Mouse (Mus musculus) myocyte (in vitro differentiated cells): Measurements from ENCODE around the gene Cdc7. TPM values are rescaled to one million over a fixed set of nuclear protein-coding genes. Genes with fewer than 3 reads are reported as not detected.

ENCODE experiments used
- H3K27me3 ChIP-seq: one replicate; pipeline ENCODE4 v1.6.1; 2011; ENCODE audit not compliant: control insufficient read depth, insufficient read depth, insufficient read length
- H3K36me3 ChIP-seq: one replicate; pipeline ENCODE4 v1.6.1; 2011; ENCODE audit not compliant: control insufficient read depth, insufficient read depth
- H3K4me2 ChIP-seq: one replicate; pipeline ENCODE4 v1.6.1; 2011; ENCODE audit warnings: low read depth, control low read depth
- H3K4me3 ChIP-seq: one replicate; pipeline ENCODE4 v1.5.1; 2011; ENCODE audit warnings: mild to moderate bottlenecking, control low read depth, moderate library complexity
- H3K79me2 ChIP-seq: one replicate; pipeline ENCODE4 v1.6.1; 2011; ENCODE audit not compliant: control insufficient read depth, insufficient read depth
- H3ac ChIP-seq: one replicate; pipeline ENCODE4 v1.6.1; 2011; ENCODE audit not compliant: control insufficient read depth, insufficient read length
- CEBPB ChIP-seq: IDR thresholded peaks from 2 replicates; pipeline ENCODE4 v1.6.1; 2011; ENCODE audit warnings: mild to moderate bottlenecking, moderate library complexity; ENCODE audit not compliant: poor library complexity, insufficient read depth, severe bottlenecking
- E2F4 ChIP-seq: IDR thresholded peaks from one replicate; pipeline ENCODE4 v1.6.1; 2011; ENCODE audit warnings: mild to moderate bottlenecking, control low read depth, moderate library complexity; ENCODE audit not compliant: insufficient read depth
- MAX ChIP-seq: IDR thresholded peaks from one replicate; pipeline ENCODE4 v1.6.1; 2011; ENCODE audit warnings: low read depth, mild to moderate bottlenecking, control low read depth
- MYOD1 ChIP-seq, 3 experiments: IDR thresholded peaks; one replicate each; pipeline ENCODE4 v1.6.1; 2011; ENCODE audit warnings: control low read depth in 2 of 3, low read depth in 2 of 3, mild to moderate bottlenecking in 2 of 3, moderate library complexity in 1 of 3; ENCODE audit not compliant: insufficient read length in 2 of 3, control insufficient read depth in 1 of 3
- MYOG ChIP-seq, 3 experiments: IDR thresholded peaks; one replicate each; pipeline ENCODE4 v1.6.1; 2011; ENCODE audit warnings: control low read depth in 2 of 3, low read depth in 2 of 3, mild to moderate bottlenecking in 2 of 3; ENCODE audit not compliant: insufficient read length in 2 of 3, control insufficient read depth in 1 of 3, insufficient read depth in 1 of 3
- POLR2A ChIP-seq: IDR thresholded peaks from one replicate; pipeline ENCODE4 v1.6.1; 2011; ENCODE audit warnings: low read depth, mild to moderate bottlenecking, control low read depth, moderate library complexity; ENCODE audit not compliant: insufficient read length
- POLR2AphosphoS2 ChIP-seq: IDR thresholded peaks from one replicate; pipeline ENCODE4 v1.6.1; 2011; ENCODE audit warnings: low read depth, control low read depth; ENCODE audit not compliant: insufficient read length
- REST ChIP-seq: IDR thresholded peaks from one replicate; pipeline ENCODE4 v1.6.1; 2011; ENCODE audit warnings: mild to moderate bottlenecking, control low read depth, moderate library complexity; ENCODE audit not compliant: insufficient read depth, insufficient read length
- SRF ChIP-seq: IDR thresholded peaks from one replicate; pipeline ENCODE4 v1.6.1; 2011; ENCODE audit warnings: low read depth; ENCODE audit not compliant: control insufficient read depth, insufficient read length
- TCF12 ChIP-seq: IDR thresholded peaks from one replicate; pipeline ENCODE4 v1.6.1; 2011; ENCODE audit warnings: mild to moderate bottlenecking, control low read depth; ENCODE audit not compliant: poor library complexity, insufficient read depth, severe bottlenecking
- TCF3 ChIP-seq: IDR thresholded peaks from one replicate; pipeline ENCODE4 v1.6.1; 2011; ENCODE audit warnings: low read depth, control low read depth; ENCODE audit not compliant: insufficient read length
- USF1 ChIP-seq: IDR thresholded peaks from one replicate; pipeline ENCODE4 v1.6.1; 2011; ENCODE audit warnings: low read depth, mild to moderate bottlenecking, control low read depth, moderate library complexity
- polyA plus RNA-seq: library from polyadenylated mRNA; unstranded; fragments of >200 nt; fragmentation: generic; extraction: Trizol; gene quantifications from one replicate; pipeline ENCODE4 v1.2.1, GENCODE M21; 2012; ENCODE audit warnings: missing spikeins

Gene Cdc7
- polyA plus RNA-seq, 1 experiment: 1.8 TPM

GRCm38 (mm10) chr5:107014146-107014545, 50.0 kb downstream of the Cdc7 start:
- H3K27me3 ChIP-seq: no peaks in the 10 kb centered on the region
- H3K4me2 ChIP-seq: no peak overlapping the region
- H3ac ChIP-seq: no peak overlapping the region
- no peaks in the 10 kb centered on the region for H3K79me2 ChIP-seq
- no peak overlapping the region for H3K4me3 ChIP-seq
- TF ChIP-seq MYOD1 (IDR thresholded peaks at IDR 0.05; ENCODE audit: control insufficient read depth in 1 of 3, insufficient read length in 2 of 3, low read depth in 2 of 3) (no peak), CEBPB (no peak), E2F4 (no peak), POLR2AphosphoS2 (no peak), TCF12 (no peak), USF1 (no peak), POLR2A (no peak), TCF3 (no peak), SRF (no peak), MAX (no peak), REST (no peak), MYOG (IDR thresholded peaks at IDR 0.05; ENCODE audit: control insufficient read depth in 1 of 3, insufficient read depth in 1 of 3, insufficient read length in 2 of 3, low read depth in 2 of 3) (no peak)
- H3K36me3 ChIP-seq: no peaks in the 10 kb centered on the region

- H3ac ChIP-seq: no peak overlapping the region
- H3K27me3 ChIP-seq: no peaks in the 10 kb centered on the region
- no peaks in the 10 kb centered on the region for H3K36me3 ChIP-seq
- H3K4me2 ChIP-seq: no peak overlapping the region
- H3K4me3 ChIP-seq: no peak overlapping the region
- no peak for TF ChIP-seq REST
- no peak for TF ChIP-seq E2F4
- TF ChIP-seq MAX: no peak
- TF ChIP-seq SRF: no peak
- no peak for TF ChIP-seq MYOG (IDR thresholded peaks at IDR 0.05; ENCODE audit: control insufficient read depth in 1 of 3, insufficient read depth in 1 of 3, insufficient read length in 2 of 3, low read depth in 2 of 3)
- no peak for TF ChIP-seq TCF12
- TF ChIP-seq CEBPB: no peak
- no peak for TF ChIP-seq TCF3
- TF ChIP-seq MYOD1 (IDR thresholded peaks at IDR 0.05; ENCODE audit: control insufficient read depth in 1 of 3, insufficient read length in 2 of 3, low read depth in 2 of 3): no peak
- TF ChIP-seq USF1: no peak
- no peak for TF ChIP-seq POLR2AphosphoS2
- TF ChIP-seq POLR2A: no peak
- no peaks in the 10 kb centered on the region for H3K79me2 ChIP-seq
These were observed 50.9 kb downstream of the Cdc7 start for GRCm38 (mm10) chr5:107015046-107015421.

- H3ac ChIP-seq: no peak overlapping the region
- TF ChIP-seq MYOD1 (IDR thresholded peaks at IDR 0.05; ENCODE audit: control insufficient read depth in 1 of 3, insufficient read length in 2 of 3, low read depth in 2 of 3): no peak
- TF ChIP-seq SRF: no peak
- no peaks in the 10 kb centered on the region for H3K27me3 ChIP-seq
- H3K36me3 ChIP-seq: no peaks in the 10 kb centered on the region
- no peak overlapping the region for H3K4me2 ChIP-seq
- H3K79me2 ChIP-seq: no peaks in the 10 kb centered on the region
- no peak overlapping the region for H3K4me3 ChIP-seq
These were observed 51.4 kb downstream of the Cdc7 start for GRCm38 (mm10) chr5:107015422-107016081.

DNA sequence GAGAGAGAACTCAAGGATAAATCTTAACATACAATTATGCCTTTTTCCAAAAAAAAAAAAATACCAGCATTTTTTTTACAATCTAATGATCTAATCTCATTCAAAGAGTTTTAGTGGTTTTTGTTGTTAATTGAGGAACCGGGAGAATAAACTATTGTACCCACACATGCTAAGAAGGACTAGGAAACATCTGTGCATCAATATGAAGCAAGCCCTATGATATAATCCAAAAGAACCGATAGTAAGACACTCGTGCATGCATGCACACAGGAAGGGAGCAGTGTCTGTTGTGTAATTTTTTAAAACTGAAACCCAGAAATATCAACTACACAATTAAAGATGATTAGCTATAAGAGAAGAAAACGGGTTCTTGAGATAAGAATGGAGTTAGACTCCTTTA, 52.4 kb downstream of the Cdc7 start:
- Histone ChIP-seq H3K4me2 (no peak overlapping the region), H3K4me3 (no peak overlapping the region), H3K79me2 (no peaks in the 10 kb centered on the region), H3ac (no peak overlapping the region), H3K36me3 (no peaks in the 10 kb centered on the region), H3K27me3 (no peaks in the 10 kb centered on the region)
- TF ChIP-seq E2F4: no peak
- no peak for TF ChIP-seq MYOD1 (IDR thresholded peaks at IDR 0.05; ENCODE audit: control insufficient read depth in 1 of 3, insufficient read length in 2 of 3, low read depth in 2 of 3)
- TF ChIP-seq USF1: no peak
- TF ChIP-seq REST: no peak

GRCm38 (mm10) chr5:107017544-107017943, 53.4 kb downstream of the Cdc7 start:
- Histone ChIP-seq H3K27me3 (no peaks in the 10 kb centered on the region), H3K4me3 (no peak overlapping the region), H3ac (no peak overlapping the region), H3K36me3 (no peaks in the 10 kb centered on the region), H3K79me2 (no peaks in the 10 kb centered on the region), H3K4me2 (no peak overlapping the region)
- TF ChIP-seq TCF3 (no peak), USF1 (no peak), MYOG (IDR thresholded peaks at IDR 0.05; ENCODE audit: control insufficient read depth in 1 of 3, insufficient read depth in 1 of 3, insufficient read length in 2 of 3, low read depth in 2 of 3) (no peak), REST (no peak), CEBPB (no peak), POLR2A (no peak), E2F4 (no peak), POLR2AphosphoS2 (no peak), MYOD1 (IDR thresholded peaks at IDR 0.05; ENCODE audit: control insufficient read depth in 1 of 3, insufficient read length in 2 of 3, low read depth in 2 of 3) (no peak), MAX (no peak), TCF12 (no peak), SRF (no peak)
